Mouse (Mus musculus) A20 (cell line): ENCODE data around the gene Zmynd15.
A peak's percentile ranks its signal among the peaks of the same experiment; 100 is the strongest.

Experiments
- DNase-seq: peaks from one replicate; pipeline ENCODE4 v3.0.0-alpha.2; 2011; ENCODE audit warnings: low read depth, low spot score

Zmynd15 gene

GRCm38 (mm10) chr11:70506385-70506784 lies 47.2 kb downstream of the Zmynd15 start:
- peak; percentile 82 for DNase-seq

GRCm38 (mm10) chr11:70506962-70507515 lies 47.8 kb downstream of the Zmynd15 start:
- peak; percentile 74 for DNase-seq

GRCm38 (mm10) chr11:70509753-70510564 lies 50.7 kb downstream of the Zmynd15 start:
- DNase-seq, result peak; percentile 64

GRCm38 (mm10) chr11:70511242-70511641 lies 52.0 kb downstream of the Zmynd15 start:
- DNase-seq, result no peak

- DNase-seq, result no peak
These were observed 52.6 kb downstream of the Zmynd15 start for GRCm38 (mm10) chr11:70511825-70512224.

- DNase-seq, result peak; percentile 68
These were observed 53.6 kb downstream of the Zmynd15 start for GRCm38 (mm10) chr11:70512709-70513342.

- peak; percentile 22 for DNase-seq
These were observed 54.3 kb downstream of the Zmynd15 start for GRCm38 (mm10) chr11:70513520-70513919.

GRCm38 (mm10) chr11:70514288-70514687 lies 55.1 kb downstream of the Zmynd15 start, which contains the start of gene Vmo1:
TSS of gene Vmo1 (minus strand) at chr11:70514616.
- no peak for DNase-seq
